Mouse (Mus musculus) heart, adult 2 months (tissue): ENCODE measurements at regions not wholly inside any gene's neighbourhood (a gene's known extent, or its start where the extent isn't known, plus 50 kb on each side); places are given as distances from the start of the nearest gene placed in this dataset.

Experiments
- CTCF ChIP-seq: fragments of 200-600 bp; IDR thresholded peaks from 2 replicates; pipeline ENCODE4 v1.8.1; 2022; ENCODE audit warnings: antibody characterized with exemption, mild to moderate bottlenecking, moderate library complexity
- EP300 ChIP-seq: fragments of 200-500 bp; IDR thresholded peaks from 2 replicates; pipeline ENCODE4 v1.6.1; 2011; ENCODE audit warnings: low read depth, low read length, control low read depth; ENCODE audit not compliant: insufficient read depth
- POLR2A ChIP-seq: fragments of 200-500 bp; IDR thresholded peaks from 2 replicates; pipeline ENCODE4 v1.6.1; 2011; ENCODE audit warnings: mild to moderate bottlenecking, low read depth, low read length, control low read depth; ENCODE audit not compliant: insufficient read depth

DNA sequence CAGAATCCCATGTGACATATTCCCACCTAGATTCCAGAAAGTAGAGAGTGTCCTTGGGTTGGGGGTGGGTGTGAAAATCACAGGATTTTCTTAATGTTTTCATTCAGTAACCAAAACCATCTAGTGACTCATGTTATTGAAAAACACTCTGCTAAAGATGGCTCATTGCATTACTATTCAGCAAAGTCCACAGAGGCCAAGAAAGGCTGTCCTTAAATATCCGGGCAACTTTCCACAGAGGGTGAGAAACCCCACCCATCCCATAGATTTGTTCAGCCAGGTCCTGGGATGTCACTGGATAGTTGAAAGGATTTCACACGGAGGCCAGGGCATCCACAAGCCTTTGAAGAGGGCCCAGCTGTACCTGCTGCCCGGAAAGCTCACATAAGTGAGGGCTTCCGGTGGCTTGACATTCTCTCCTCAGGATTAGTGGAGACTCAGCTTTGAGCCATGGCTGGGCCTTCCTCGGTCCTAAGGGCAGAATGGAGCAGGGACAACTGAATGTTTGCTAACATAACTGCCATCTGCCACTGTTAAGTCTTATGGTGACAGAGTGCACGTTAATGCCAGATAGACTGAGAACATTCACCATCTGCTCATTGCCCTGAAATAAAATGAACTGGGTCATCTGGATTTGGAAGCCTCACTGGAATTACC, 580.7 kb upstream of the Atp2b1 start:
- TF ChIP-seq EP300 (no peak), CTCF (no peak), POLR2A (no peak)
